Mouse (Mus musculus): ENCODE results near the gene Ssna1.

DNA sequence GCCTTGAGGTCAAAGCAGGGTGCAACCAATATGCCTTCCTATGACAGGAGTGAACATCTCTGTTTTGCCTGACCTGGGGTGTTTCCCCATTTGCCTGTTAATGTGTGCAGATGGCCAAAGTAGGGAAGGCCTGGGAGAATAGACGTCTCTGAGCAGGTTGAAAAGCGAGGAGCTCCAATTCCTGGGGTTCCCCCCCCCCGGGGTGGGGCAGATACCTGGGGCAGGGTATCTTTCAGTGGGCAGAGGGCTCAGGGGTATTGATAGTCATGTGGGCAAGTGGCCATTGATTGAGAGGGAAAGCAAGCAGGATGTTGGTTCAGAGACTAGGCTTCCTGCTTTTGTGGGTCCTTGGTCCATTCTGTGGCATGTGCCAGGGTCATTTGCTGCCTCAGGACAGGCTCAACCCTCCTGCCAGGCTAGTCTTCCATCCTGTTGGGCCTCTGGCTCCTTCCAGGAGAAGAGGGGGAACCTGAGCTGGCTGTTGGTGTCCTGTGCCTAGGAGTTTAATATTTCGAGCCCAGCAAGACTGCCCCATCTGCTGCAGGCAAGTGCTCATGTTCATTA is 4.4 kb downstream of the Ssna1 start:
- TF ChIP-seq CTCF (IDR thresholded peaks at IDR 0.05; ENCODE audit: insufficient read depth, low read depth, low read length): no peak
- no peak for TF ChIP-seq POLR2A (IDR thresholded peaks at IDR 0.05; ENCODE audit: insufficient read depth, low read depth, low read length)

All from olfactory bulb, adult 2 months (tissue).